Mouse (Mus musculus) right cerebral cortex, adult 18-20 months (tissue): ENCODE data around the gene Fam173a.
A peak's percentile ranks its signal among the peaks of the same experiment; 100 is the strongest.

Source experiments
- DNase-seq: peaks from one replicate; pipeline ENCODE4 v3.0.0; 2022; ENCODE audit warnings: mixed read lengths

Gene Fam173a

DNA sequence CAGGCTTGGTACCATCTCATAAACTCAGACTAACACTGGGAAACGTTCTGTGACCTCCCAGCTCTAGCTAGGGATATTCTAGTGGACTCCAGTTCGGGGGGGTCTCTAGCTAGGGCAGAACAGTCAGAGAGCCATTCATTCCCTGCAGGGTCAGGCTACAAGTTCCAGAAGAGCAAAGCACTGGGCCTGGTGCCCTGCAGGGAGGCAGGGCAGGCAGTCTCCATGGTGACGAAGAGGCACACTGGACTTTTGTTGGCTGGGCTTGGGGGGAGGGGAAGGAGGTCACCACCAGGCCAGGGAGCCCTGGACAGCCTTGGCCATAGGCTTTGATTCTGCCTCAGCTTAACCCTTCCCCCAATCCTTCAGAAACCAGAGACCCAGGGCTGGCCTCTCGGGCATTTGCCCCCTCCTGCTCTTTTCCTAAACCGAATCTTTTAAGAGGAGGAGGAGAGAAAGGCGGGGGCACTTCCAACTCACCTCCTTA, 3.0 kb upstream of the Fam173a start, which contains the start of gene AC134908.4:
TSS of gene AC134908.4 (minus strand) at position 51 of the 484 bp plus-strand sequence.
- DNase-seq, result peak; percentile 77

DNA sequence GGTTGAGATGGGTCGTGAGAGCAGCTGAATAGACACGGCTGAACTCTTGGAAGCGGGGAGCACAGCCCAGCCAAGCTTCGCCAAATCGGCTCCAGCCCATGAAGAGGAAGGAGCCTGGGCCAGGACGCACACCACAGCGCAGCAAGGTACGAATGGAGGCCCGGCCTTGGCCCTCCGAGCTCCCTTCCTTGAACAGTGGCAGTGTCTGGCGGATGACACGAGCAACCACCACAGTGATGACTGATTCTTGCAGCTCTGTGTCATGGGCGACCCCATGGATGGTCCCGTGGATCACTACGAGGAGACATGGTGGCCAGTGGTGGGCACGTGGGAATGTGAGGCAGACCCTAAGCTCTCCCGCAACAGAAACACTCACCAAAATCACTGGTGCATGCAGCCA, 2.3 kb upstream of the Fam173a start:
- no peak for DNase-seq

DNA sequence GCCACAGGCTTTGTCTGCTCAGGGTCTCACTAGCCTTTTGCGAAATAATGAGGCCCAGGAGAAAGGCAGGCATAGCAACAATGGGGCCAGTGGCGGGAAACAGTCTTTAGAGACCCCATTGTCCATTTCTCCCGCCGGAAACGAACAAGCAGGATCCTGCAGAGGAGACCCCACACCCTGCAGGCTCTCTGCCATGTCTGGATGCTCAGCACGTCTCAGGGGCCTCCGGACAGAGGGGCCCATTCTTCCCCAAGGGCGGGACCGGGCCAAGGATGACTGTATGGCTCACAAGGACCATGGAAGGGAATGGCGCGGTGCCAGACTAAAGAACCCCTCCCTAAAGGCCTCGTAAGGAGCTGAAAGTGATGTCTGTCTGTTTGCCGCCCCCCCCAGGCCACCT, 1.5 kb upstream of the Fam173a start:
- no peak for DNase-seq

DNA sequence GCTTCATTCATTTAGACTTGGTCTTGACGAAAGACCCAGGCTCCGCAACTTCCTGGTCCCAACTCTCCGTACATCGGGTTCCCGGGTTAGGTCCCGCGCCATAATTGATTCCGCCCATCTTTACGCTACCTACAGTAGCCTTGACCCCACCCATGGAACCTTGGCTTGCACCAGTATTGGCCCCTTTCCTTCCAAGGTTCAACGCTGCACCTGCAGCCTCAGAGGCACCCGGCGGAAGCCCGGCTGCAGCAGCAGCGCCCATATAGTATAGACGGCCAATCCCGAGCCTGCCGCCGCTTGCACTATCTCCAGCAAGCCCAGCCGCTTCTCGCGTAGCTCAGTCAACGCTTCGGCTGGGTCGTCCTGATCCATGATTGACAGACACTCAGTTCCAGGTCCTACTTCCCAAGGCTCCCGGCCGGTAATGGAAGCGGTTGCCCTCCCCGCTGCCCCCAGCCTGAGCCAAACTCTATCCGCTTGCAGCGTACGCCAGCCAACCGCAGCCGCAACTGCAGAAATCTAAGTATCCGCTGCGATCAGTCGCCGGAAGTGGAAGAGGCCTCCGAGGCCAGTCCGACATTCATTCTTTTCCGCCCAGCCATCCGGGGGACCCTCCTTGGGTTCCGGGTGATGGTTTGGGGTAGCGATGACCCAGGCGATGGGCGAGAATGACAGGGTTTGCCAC, 716 bp downstream of the Fam173a start:
- peak; percentile 87 for DNase-seq

DNA sequence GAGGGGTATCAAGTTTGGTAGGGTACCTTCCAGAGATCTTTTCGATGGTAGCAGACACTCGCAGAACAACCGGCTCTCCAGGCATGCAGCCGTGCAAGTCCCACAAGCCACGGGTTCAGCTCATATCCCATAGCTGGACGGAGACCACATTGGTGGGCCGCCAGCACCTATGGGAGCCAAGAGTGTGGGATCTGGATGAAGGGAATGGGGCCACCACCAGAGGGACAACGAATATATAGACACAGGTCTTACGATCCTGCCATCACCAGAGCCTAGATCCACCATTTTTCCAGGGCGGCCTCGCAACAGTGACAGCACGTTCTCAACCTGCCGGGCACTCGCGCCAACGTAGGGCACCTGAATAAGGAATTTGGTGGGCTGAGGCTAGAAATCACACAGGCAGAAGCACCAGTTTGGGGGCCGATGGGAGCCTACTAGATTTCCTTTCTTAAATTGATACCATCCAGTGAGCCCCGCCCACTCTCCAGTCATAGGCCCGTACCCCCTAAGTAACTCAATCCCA, 1.3 kb downstream of the Fam173a start:
- DNase-seq, result no peak

DNA sequence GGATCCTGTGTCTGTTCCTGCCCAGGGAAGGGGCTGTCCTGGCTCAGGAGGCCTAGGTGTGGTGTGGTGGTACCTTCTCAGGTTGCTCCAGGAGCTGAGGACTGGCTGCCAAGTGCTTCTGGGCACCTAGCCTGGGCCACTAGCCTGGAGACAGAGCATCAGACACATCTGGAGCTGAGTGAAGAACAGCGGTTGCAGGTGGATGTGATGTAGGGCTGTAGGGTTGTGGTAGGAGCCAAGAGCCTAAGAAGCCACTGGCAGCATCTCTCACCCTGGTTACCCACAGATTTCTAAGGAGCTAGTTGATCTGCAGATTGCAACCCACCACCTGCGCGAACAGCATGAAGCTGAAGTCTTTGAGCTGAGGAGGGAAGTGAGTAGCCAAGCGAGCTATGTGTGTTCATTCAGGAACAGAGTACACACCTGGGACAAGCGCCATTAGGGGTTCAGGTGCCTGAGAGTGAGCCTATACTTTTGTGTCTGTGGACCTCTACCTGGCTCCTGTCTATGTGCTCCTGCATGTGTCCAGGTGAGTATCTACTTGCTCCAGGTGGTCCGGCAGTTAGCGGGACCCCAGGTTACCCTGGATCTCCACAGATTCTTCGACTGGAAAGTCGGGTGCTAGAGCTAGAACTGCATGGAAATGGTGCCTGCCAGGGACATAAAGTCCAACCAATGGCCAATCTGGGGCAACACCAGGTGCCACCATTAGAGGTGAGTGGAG, 5.8 kb downstream of the Fam173a start:
- DNase-seq, result no peak

DNA sequence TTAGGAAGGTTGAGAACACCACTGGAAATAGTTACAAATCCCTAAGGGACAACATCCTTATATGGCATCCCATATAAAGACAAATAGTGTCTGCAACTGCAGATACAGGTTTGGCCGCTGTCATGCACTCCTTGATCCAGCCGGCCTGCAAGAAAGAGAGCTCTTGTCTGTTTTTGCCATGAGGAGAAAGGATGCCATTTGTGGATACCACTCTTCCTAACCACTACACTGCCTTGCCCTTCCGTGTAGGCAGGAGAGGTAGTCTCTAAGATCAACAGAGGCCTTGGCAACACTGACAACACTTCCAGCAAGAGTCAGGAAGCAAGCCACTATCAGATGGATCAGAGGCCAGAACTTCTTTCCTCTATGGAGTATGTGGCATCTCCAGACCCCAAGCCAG, 6.4 kb downstream of the Fam173a start, which contains the start of gene Ccdc78:
TSS of gene Ccdc78 (plus strand) at position 301 of the 400 bp plus-strand sequence.
- no peak for DNase-seq

DNA sequence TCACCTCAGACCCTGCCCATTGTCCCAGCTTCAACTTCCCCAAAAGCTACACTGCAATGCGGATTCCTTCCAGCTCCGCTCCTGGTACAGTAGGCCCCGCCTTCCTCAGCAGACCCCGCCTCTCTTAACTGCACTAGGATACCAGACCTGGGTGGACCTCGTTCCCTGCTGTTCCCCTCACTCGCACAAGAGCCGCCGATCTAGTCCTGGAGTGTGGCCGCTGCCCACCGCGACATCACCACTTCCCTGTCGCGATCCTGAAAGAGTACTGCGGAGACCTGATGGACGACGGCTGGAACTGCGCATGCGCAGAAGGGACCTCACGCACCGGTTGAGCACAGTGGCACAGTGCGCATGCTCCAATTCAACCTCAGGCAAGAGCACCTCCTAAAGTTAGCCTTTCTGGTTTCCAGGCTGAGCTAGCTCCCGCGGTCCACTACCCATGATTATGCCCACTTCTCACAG, 7.4 kb downstream of the Fam173a start, which contains the start of gene Haghl:
TSS of gene Haghl (minus strand) at position 393 of the 465 bp plus-strand sequence.
- DNase-seq, result peak; percentile 96

DNA sequence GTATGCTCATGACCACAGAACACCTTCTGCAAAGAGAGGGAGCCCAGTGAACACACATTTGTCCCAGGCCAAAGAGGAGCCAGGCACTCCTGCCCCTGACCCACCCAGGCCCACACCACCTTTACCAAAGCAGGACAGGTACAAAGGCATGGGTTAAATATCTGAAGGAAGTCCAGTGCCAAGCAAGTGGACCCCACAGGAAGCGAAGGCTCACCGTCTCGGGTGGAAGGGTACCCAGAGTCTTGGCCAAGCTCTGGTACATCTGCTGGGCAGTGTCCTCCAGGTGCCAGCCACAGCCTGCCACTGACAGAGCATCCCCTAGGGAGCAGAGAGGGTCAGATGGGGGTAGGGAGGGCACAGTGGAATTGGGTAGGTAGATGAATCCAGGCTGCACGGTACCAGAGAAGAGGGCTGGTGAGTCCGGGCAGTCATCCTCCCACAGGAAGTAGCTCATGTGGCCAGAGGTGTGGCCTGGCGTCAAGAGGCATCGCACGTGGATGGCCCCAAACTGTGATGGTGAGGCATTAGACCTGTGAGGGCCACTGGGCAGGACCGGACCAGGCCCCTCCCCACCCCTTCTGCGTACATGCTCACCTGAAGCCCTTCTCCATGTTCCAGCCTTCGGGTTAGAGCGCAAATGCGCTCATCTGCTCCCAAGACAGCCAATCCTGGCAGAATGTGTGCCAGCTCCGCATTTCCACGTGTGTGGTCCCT, 8.7 kb downstream of the Fam173a start:
- no peak for DNase-seq

DNA sequence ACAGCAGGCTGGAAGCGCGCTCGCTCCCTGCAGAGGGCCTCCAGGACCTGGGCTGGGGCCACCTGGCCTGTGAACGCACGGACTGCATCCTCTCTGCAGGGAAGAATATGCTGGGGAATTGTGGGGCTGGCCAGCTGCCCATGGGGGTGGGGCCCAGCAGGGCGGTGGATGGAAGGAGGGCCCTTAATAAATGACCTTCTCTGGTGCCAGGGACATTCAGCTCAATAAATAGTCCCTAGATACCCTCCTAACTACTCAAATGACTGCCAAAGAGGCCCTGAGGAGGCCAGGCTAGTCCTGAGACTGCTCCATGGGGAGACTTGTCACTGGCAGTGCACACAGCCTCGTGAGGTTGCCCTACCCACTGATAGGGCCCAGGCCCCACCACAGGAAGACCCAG, 9.6 kb downstream of the Fam173a start:
- DNase-seq, result no peak

DNA sequence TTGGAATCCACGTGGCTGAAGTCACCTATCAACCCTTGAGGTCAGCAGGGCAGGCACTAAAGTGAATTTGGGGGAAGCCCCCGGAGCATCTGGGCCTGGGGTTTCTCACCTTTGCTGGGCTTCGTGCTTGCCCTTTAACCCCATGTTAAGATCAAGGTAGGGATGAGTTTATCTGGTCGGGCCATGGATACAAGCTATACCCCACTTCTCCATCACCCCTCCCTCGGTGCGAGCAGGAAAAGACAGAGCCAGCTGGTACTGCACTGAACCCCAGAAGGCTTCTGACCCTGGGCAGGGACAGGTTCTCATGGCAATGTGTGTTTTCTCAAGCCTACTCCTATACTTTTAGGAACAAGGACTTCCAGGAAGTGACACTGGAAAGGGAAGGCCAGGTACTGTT, 11.4 kb downstream of the Fam173a start:
- no peak for DNase-seq

DNA sequence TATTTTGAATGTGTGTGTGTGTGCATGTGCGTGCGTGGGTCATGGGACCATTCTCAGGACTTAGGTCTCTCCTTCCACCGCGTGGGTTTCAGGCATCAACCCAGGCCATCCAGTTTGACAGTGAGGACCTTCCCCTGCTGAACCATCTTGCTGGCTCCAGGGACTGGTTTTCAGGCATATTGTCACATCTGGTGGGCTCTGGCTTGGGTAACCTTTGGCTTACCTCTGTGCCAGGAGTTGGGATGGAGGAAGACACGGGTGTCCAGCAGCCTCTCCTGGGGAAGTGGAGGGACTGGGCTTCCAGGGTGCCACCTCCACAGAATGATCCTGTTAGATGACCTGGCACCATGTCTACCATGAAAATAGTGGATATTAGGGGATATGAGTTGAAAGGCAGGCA, 14.8 kb downstream of the Fam173a start:
- no peak for DNase-seq

DNA sequence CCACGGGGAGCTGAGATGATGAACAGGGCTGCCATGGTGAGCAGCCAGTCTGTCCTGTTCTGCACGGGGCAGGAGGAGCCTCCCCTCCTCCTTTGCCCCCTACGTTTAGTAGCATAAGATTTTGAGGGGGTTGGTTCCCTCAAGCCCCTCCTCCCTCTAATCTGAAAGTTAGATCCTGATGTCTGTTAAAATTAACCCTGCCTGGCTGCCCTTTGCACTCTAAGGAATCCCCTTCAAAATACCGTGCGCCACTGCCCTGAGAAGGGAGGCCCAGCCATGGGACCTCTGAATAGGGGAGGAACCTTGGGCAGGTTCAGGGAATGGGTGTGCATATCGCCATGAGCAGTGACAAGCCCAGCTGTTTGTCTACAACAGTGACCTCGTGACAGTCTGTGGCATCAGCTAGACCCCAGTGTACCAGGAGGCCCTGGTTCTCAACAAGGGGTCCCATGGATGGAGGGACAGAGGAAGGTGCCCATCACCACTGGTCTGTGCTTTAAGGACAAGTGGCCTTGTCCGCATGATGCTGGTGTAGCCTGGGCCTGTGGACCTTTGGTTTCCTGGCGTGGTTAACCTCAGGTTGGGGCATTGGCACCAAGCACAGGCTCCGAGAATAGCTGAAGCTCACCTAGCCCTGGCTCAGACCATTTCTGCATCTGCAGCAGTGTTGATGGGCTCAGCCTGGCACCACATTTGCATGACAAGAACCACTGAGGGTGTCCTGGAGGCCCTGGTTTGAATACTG, 17.2 kb downstream of the Fam173a start:
- DNase-seq, result no peak

DNA sequence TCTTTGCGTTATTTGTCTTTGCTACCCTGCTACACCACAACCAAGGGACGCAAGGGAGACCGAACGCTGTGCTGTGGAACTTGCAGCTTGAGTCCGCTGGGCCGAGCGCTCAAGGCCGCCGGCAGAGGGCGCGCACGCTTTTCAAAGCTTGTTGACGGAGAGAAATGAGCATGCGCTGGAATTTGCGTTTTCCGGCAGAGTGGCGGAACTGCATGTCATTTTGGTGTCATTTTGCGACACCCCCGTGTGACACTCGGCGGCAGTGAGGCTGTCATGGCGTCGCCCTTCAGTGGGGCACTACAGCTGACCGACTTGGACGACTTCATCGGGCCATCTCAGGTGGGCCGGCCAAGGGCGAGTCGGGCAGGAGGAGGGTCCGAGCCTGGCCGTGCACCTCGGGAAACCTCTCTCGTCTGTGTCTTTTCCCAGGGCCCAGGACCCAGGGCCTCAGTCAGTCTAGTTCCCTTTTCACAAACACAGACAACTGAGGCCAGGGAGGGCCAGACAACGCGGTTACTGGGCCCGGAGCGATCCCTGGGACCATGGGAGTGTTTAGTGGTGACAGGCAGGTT, 19.1 kb downstream of the Fam173a start, which contains the start of gene Narfl:
TSS of gene Narfl (plus strand) at position 228 of the 572 bp plus-strand sequence.
- DNase-seq, result peak; percentile 97

DNA sequence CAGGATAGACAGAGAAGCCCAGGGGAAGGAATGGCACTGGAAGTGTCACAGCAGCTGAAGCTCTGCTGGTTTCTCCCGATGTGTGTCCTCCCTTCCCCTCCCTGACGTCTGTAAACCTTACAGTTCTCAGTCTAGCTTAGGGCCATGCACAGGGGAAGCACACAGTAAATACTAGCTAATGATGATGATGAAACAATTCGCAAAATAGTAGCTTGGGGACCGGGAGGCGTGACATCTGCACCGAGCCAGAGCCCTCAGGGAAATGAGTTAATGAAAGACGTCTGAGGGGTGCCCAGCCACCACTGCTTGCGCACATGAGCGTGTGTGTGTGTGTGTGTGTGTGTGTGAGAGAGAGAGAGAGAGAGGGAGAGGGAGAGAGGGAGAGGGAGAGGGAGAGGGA, 23.4 kb downstream of the Fam173a start:
- DNase-seq, result no peak

DNA sequence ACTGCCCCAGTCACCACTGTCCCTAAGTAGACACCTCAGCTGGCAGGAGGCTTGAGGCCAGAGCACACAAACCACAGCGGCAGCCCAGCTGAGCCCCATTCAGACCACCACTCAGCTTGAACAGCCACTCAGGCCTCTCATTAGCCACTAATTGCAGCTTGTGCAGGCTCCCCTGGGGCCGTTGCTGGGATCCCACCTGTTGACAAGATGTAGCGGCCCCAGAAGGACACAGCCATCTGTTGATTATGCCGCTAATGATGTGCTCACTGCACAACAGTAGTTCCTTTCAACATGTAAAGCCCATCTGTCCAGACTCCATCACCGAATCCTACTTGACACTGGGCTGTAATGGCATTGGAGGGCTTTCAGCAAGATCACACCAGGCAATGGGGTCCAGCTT, 26.8 kb downstream of the Fam173a start:
- no peak for DNase-seq

DNA sequence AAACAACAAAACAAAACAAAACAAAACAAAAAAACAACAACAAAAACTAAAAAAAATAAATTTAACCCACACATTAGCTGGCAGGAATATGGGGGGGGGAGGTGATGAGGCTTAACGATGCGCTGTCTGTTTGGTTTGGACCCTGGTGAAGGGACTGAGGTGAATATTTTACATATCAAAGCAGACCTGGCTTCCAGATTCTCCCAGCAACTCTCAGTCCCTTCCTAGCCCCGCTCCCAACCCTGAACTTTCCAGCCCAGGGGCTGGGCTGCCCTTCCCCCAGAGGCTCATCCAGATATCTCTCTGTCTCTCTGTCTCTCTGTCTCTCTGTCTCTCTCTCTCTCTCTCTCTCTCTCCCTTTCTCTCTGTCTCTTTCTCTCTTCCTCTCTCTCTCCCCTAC, 30.1 kb downstream of the Fam173a start:
- DNase-seq, result no peak

DNA sequence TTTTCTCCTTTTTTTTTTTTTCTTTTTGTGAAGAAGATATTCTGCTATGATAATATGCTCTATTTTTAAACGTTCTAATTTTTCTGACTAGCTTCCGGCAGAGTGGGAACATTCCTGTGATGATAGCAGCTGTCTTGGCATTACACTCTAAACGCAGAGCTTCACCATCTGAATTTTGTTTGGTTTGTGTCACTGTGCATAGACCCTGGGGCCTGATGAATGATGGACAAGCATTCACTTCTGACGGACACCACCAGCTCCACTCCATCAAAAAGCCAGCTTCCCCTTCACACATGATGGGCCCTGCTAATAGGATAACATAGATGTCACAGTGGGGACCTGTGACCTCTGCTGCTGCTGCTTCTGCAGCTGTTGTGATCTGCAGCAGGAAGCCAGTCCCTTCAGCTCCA, 31.1 kb downstream of the Fam173a start:
- peak; percentile 59 for DNase-seq

DNA sequence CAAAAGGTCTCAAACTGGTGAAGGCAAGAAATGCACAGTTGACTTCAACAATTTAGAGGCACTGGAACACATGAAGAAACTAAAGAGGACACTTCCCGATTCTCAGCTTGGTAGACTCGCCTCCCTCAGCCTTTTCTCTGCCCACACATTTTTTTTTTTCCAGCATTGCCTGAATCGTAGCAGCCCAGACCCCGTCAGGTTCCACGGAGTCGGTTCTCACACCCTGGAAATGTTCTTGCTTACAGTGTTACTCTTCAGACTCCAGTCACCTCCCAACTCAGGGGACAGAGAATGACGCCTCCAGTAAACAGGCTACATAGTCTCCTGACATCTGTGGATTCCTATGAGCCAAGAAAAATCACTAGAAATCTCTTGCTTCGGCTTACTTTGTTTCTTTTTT, 32.6 kb downstream of the Fam173a start:
- peak; percentile 61 for DNase-seq

DNA sequence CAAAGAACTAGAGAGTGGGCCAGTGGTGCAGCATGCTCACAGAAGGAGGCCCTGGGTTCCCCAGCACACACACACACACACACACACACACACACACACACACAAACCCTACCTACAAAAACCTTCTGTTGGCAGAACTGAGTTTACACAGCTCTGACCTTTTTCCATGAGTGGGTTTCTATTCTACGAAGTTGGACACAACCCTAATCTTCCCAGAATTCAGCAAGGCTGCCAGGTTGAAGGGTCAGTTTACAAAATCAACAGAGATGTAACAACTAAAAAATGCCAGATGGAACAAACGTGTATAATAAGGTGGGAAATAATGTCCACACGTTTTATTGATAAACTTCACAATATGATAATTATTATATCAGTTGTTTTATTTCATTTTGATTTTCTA, 35.0 kb downstream of the Fam173a start:
- DNase-seq, result no peak

DNA sequence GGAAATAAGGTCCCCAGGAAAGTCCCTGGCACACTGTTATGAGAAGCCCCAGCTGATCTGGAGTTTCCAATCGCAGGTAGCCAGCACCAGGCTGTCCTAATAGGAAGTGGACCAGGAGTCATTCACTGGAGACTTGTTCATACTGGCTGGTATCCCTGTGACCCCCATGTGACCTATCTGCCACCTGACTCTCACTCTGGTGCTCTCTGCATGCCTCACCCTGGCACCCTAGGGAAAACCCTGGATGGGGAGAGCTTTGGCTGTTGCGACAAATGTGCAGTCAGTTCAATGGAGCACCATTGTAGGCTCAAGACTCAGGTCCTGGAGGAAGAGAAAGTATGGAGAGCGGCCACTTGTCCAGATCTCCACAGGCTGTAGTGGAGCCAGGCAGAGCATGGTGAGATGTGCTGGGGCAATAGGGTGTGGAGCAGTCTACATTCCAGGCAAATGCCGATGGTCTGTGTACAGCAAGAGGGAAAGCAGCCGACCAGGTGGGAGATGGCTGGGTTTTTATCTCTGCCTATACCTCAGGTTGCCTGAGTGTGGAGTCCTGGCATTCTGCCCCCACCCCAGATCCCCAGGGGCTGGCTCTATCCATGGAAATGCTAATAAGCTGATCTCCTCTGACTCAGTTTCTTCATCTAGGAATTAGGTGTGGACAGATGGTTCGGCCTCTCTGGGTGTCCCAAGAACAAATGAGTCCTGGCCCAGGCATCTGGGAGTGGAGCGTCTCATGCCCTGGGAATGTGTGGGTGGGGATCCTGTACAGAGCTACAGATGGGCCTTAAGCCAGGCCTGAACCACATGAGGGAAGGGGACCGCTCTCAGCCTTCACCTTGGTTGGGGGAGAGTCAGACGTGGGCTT, 36.1 kb downstream of the Fam173a start:
- no peak for DNase-seq
